Mouse (Mus musculus): ENCODE results near the gene Ugt1a8. TPM values are rescaled to one million over a fixed set of nuclear protein-coding genes. Genes with fewer than 3 reads are reported as not detected.
"Not testable (repeated sequence)": the region's sequence is repeated elsewhere in the genome, so short reads cannot be mapped to it uniquely, and the experiment has no call there.

Ugt1a8 gene
- not detected in 2 replicates for polyA plus RNA-seq (2014; fragmentation: Nextera tagmentation; extraction: Ambion mirVana)

- DNase-seq: no peak
- Histone ChIP-seq H3K27me3 (ENCODE audit: insufficient read depth, low read length) (no peaks in the 10 kb centered on the region), H3K9me3 (ENCODE audit: low read depth, low read length) (no peaks in the 10 kb centered on the region), H3K4me2 (no peak within 1 kb of the TSS), H3K4me3 (ENCODE audit: low read depth, low read length) (no peak within 1 kb of the TSS), H3K27ac (ENCODE audit: low read depth) (no peak within 1 kb of the TSS), H3K36me3 (ENCODE audit: insufficient read depth) (no peaks in the 10 kb centered on the region), H3K4me1 (ENCODE audit: insufficient read depth) (no peaks in the 10 kb centered on the region), H3K9ac (no peak within 1 kb of the TSS)
- no peak for ATAC-seq (ENCODE audit: insufficient read depth)
- TF ChIP-seq CTCF (IDR thresholded peaks at IDR 0.05; ENCODE audit: low read depth): no peak
- 65% methylated on average over 3 of the region's 3 CpGs for WGBS
These were observed at the start of gene Ugt1a8 for GRCm38 (mm10) chr1:88087513-88087912. TSS of gene Ugt1a8 (plus strand) at chr1:88087813.

DNA sequence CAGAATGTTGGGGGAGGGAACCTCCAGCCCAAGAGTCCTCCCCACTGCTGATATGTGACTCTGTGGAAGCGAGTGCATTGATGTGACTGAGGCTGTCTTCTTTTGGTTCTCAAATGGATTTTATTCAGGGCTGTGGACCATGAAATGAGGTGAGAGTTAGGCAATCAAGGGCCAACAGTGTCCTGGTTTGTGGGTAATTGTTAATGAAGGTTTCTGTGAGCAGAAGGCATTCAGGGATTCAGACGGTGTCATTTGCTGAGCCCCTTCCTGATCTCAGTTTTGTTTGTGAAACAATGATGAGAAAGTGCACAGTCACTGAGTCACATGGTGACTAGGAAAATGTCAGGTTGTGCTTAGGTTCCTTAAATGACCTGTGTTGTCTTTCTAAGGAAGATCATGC is 44.6 kb upstream of the Ugt1a8 start:
- ATAC-seq (ENCODE audit: insufficient read depth); DNase-seq; H3K9ac ChIP-seq; H3K4me1 ChIP-seq (ENCODE audit: insufficient read depth); H3K4me3 ChIP-seq (ENCODE audit: low read depth, low read length); H3K9me3 ChIP-seq (ENCODE audit: low read depth, low read length); H3K4me2 ChIP-seq; H3K27me3 ChIP-seq (ENCODE audit: insufficient read depth, low read length); H3K36me3 ChIP-seq (ENCODE audit: insufficient read depth); H3K27ac ChIP-seq (ENCODE audit: low read depth): not testable (repeated sequence)
- WGBS: 64% methylated on average over 1 of the region's 2 CpGs

DNA sequence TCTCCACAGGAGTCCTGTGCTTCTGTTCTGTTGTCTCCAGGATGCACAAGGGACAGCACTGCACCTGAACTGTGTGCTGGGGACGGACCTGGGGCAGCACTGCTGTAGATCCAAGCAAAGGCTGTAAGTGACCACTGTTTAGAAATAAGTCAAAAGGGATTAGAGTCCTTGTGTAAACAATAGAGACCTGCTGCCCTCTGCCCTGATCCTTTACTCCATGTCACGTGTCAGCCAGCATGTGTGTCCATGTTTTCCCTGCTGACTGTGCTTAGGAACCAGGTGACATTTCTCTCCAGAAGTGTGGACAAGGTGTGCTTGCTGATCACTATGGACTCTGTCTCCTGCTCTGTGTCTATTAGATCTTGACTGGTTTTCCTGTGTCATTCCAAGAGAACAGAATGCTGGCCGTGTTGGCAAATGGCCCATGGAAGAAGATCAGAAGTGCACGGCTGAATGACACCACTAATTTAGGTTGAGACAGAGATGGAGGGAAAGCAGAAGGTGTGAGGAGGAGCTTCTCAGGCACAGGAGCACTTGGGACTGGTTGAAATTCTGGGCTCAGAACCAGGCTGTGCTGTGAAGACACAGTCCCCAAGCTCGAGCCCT is 42.7 kb upstream of the Ugt1a8 start:
- not testable (repeated sequence) for H3K4me3 ChIP-seq (ENCODE audit: low read depth, low read length); H3K4me2 ChIP-seq; H3K27me3 ChIP-seq (ENCODE audit: insufficient read depth, low read length); DNase-seq; H3K9ac ChIP-seq; H3K36me3 ChIP-seq (ENCODE audit: insufficient read depth); ATAC-seq (ENCODE audit: insufficient read depth); H3K27ac ChIP-seq (ENCODE audit: low read depth); H3K9me3 ChIP-seq (ENCODE audit: low read depth, low read length); H3K4me1 ChIP-seq (ENCODE audit: insufficient read depth)
- 49% methylated on average over 3 of the region's 5 CpGs for WGBS

DNA sequence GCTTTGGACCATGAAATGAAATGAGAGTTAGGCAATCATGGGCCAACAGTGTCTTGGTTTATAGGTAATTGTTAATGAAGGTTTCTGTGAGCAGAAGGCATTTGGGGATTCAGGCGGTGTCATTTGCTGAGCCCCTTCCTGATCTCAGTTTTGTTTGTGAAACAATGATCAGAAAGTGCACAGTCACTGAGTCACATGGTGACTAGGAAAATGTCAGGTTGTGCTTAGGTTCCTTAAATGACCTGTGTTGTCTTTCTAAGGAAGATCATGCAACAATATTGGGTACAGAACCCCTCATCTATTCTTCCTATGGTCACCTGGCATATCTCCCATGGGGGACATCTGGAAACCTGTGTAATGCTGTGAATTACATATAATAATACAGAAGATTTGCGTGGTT is 40.2 kb upstream of the Ugt1a8 start:
- H3K27me3 ChIP-seq (ENCODE audit: insufficient read depth, low read length); H3K9me3 ChIP-seq (ENCODE audit: low read depth, low read length); H3K4me2 ChIP-seq; H3K4me3 ChIP-seq (ENCODE audit: low read depth, low read length); DNase-seq; H3K9ac ChIP-seq; H3K36me3 ChIP-seq (ENCODE audit: insufficient read depth); H3K4me1 ChIP-seq (ENCODE audit: insufficient read depth); H3K27ac ChIP-seq (ENCODE audit: low read depth); ATAC-seq (ENCODE audit: insufficient read depth): not testable (repeated sequence)
- 81% methylated on average over 2 of the region's 2 CpGs for WGBS

DNA sequence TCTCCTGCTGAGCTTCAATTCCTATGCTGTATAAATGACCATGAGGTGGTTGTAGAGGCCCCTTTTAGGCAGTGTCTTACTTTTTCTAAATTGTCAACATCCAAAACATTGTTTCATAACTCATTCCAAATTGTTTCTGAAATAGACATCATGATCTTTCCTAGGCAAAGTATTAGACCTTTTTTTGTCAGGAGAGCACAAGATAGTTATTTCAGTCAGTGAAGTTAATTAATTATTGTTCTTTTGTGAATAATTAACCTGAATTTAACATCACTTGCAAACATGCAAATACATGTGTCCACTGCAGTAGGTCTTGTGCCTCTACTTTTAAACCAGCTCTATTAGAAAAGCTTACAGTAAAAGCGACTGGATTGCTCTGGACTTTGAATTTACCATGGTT is 32.5 kb upstream of the Ugt1a8 start, which contains the start of gene Ugt1a10:
Gene Ugt1a10, plus strand, starts transcription at position 301 of the 400 bp plus-strand sequence.
- H3K4me3 ChIP-seq (ENCODE audit: low read depth, low read length): no peak within 1 kb of the TSS
- H3K9ac ChIP-seq: no peak within 1 kb of the TSS
- DNase-seq (no peak), ATAC-seq (ENCODE audit: insufficient read depth) (no peak)
- no peak for TF ChIP-seq CTCF (IDR thresholded peaks at IDR 0.05; ENCODE audit: low read depth)
- WGBS: 68% methylated on average over 1 of the region's 1 CpGs
- H3K9me3 ChIP-seq (ENCODE audit: low read depth, low read length): no peaks in the 10 kb centered on the region
- H3K4me2 ChIP-seq: no peak within 1 kb of the TSS
- no peaks in the 10 kb centered on the region for H3K27me3 ChIP-seq (ENCODE audit: insufficient read depth, low read length)
- no peak within 1 kb of the TSS for H3K27ac ChIP-seq (ENCODE audit: low read depth)
- H3K36me3 ChIP-seq (ENCODE audit: insufficient read depth): no peaks in the 10 kb centered on the region
- no peaks in the 10 kb centered on the region for H3K4me1 ChIP-seq (ENCODE audit: insufficient read depth)

DNA sequence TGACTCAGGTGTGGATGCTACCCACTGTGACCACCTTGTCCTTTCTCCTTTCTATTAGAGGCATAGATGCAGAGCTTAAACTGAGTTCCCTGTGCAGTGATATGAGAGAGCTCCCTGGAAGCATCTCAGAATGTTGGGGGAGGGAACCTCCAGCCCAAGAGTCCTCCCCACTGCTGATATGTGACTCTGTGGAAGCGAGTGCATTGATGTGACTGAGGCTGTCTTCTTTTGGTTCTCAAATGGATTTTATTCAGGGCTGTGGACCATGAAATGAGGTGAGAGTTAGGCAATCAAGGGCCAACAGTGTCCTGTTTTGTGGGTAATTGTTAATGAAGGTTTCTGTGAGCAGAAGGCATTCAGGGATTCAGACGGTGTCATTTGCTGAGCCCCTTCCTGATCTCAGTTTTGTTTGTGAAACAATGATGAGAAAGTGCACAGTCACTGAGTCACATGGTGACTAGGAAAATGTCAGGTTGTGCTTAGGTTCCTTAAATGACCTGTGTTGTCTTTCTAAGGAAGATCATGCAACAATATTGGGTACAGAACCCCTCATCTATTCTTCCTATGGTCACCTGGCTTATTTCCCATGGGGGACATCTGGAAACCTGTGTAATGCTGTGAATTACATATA is 21.0 kb upstream of the Ugt1a8 start:
- H3K36me3 ChIP-seq (ENCODE audit: insufficient read depth); H3K9ac ChIP-seq; H3K4me3 ChIP-seq (ENCODE audit: low read depth, low read length); H3K27me3 ChIP-seq (ENCODE audit: insufficient read depth, low read length); ATAC-seq (ENCODE audit: insufficient read depth); H3K27ac ChIP-seq (ENCODE audit: low read depth); H3K4me1 ChIP-seq (ENCODE audit: insufficient read depth); H3K4me2 ChIP-seq; H3K9me3 ChIP-seq (ENCODE audit: low read depth, low read length); DNase-seq: not testable (repeated sequence)
- WGBS: 60% methylated on average over 1 of the region's 2 CpGs

- no peak within 1 kb of the TSS for H3K27ac ChIP-seq (ENCODE audit: low read depth)
- no peak for DNase-seq
- WGBS: 46% methylated on average over 2 of the region's 2 CpGs
- H3K4me3 ChIP-seq (ENCODE audit: low read depth, low read length): no peak within 1 kb of the TSS
- TF ChIP-seq CTCF (IDR thresholded peaks at IDR 0.05; ENCODE audit: low read depth): no peak
- H3K9me3 ChIP-seq (ENCODE audit: low read depth, low read length): no peaks in the 10 kb centered on the region
- ATAC-seq (ENCODE audit: insufficient read depth): no peak
- no peak within 1 kb of the TSS for H3K9ac ChIP-seq
- H3K36me3 ChIP-seq (ENCODE audit: insufficient read depth): no peaks in the 10 kb centered on the region
- H3K27me3 ChIP-seq (ENCODE audit: insufficient read depth, low read length): no peaks in the 10 kb centered on the region
- H3K4me2 ChIP-seq: no peak within 1 kb of the TSS
- H3K4me1 ChIP-seq (ENCODE audit: insufficient read depth): no peaks in the 10 kb centered on the region
These were observed 17.1 kb upstream of the Ugt1a8 start, which contains the start of gene Ugt1a9 for GRCm38 (mm10) chr1:88070495-88070894. TSS of gene Ugt1a9 (plus strand) at chr1:88070800.
